Mouse (Mus musculus) A20 (cell line): Measurements from ENCODE around the gene Chn1.
A peak's percentile ranks its signal among the peaks of the same experiment; 100 is the strongest.
"Not testable (repeated sequence)": the region's sequence is repeated elsewhere in the genome, so short reads cannot be mapped to it uniquely, and the experiment has no call there.

Experiments used
- DNase-seq: peaks from one replicate; pipeline ENCODE4 v3.0.0-alpha.2; 2011; ENCODE audit warnings: low read depth, low spot score

Chn1 gene

GRCm38 (mm10) chr2:73774786-73775682 lies at the start of gene Chn1:
Gene Chn1 (minus strand): TSS chr2:73775346.
- DNase-seq: peak; percentile 52

DNA sequence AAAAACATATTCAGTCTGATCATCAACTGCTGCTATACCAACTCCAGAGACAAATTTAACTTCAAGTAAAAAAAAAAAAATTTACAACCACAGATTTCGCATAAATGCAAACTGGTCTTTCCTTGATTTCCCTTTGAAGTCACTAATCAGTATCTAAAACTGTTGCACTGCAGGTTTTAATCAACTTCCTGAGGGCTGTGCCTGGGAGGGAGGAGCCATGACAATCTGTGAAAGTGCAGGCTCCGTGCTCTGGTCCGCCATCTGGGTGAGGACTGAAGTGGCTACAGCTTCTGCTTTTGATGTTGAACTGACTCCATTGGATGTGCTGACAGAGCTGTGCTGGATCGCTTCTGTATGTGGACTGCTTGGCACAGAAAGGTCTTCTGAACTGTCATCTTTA lies 43.6 kb upstream of the Chn1 start:
- DNase-seq: no peak

GRCm38 (mm10) chr2:73807609-73808008 lies 32.5 kb upstream of the Chn1 start:
- DNase-seq: no peak

DNA sequence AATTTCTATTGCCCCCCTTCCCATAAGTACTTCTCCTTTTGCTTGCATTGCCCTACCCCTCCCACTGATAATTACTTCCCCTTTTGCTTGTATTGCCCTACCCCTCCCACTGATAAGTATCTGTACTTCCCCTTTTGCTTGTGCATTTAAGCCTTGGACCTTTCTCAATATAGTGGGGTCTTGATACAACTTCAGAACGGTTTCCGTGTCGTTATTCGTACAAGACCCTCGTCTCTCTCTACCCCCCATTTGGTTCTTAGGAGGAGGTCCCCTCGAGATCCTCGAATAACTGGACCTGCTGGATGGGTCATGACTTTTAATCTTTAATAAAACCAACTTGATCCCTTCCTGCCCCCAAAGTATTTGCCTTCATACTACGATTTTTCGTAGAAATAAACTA lies 25.0 kb upstream of the Chn1 start:
- DNase-seq: not testable (repeated sequence)

DNA sequence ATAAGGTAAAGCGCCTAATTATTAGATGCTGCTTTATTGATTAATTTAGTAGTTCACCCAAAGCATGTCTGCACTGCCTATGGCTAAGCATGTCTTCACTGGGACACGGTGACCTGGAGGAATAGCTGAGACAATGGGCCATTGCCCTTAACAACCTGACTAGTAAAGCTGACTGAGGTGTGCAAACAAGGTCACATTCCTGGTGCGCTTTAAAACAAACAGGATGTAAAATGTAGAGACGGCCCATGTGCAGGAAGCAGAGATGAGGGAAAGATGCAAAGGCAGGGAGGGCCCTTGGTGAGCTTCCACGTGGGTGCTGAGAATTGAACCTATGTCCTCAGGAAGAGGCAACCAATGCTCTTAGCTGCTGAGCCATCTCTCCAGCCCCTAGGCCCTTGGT lies 23.6 kb upstream of the Chn1 start:
- DNase-seq: no peak

GRCm38 (mm10) chr2:73798136-73798535 lies 23.0 kb upstream of the Chn1 start:
- DNase-seq: no peak

GRCm38 (mm10) chr2:73791846-73792630 lies 16.9 kb upstream of the Chn1 start:
- no peak for DNase-seq

DNA sequence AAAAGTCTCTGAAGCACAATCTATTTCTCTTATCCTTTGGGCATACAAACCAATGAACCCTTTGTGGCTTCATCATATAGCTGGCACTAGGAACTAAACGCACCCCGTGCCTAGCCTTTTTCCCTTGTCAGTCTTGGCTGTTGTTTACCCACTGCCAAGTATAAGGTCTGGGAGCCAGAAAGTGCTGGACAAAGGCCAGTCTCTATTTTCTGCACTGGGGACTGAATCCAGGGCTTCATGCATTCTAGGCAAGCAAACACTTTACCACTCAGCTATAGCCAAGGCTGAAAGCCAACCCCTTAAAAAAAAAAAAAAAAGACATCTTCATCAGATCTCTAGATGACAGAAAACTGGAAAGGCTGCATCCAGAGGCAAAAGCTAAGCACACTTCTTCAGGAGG lies 15.2 kb upstream of the Chn1 start:
- DNase-seq: no peak

GRCm38 (mm10) chr2:73788395-73788794 lies 13.2 kb upstream of the Chn1 start:
- DNase-seq: no peak

DNA sequence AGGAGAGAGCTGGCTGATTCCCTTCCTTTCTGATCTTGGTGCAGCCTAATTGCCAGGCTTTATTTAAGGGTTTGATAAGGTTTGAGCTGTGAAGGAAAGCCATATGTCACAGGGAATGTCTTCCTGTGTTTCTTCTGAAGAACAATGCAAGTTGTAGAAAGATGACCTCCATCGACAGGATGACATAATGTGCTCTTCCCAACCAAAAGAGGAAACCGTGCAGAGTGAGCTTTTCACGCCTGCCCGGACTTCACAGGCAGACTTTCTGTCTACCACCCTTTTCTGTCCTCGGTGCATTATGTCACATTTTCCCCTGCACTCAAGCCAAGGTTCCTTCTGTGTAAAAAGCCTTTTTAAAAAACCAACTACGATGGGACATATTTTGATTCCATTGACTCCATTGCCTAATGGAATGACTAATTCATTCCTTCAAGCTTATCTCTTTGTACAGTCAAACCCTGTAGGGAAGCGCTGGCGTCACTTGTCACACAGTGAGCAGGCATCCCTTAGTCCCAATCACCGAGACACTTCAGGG lies 7.3 kb upstream of the Chn1 start:
- DNase-seq: no peak

DNA sequence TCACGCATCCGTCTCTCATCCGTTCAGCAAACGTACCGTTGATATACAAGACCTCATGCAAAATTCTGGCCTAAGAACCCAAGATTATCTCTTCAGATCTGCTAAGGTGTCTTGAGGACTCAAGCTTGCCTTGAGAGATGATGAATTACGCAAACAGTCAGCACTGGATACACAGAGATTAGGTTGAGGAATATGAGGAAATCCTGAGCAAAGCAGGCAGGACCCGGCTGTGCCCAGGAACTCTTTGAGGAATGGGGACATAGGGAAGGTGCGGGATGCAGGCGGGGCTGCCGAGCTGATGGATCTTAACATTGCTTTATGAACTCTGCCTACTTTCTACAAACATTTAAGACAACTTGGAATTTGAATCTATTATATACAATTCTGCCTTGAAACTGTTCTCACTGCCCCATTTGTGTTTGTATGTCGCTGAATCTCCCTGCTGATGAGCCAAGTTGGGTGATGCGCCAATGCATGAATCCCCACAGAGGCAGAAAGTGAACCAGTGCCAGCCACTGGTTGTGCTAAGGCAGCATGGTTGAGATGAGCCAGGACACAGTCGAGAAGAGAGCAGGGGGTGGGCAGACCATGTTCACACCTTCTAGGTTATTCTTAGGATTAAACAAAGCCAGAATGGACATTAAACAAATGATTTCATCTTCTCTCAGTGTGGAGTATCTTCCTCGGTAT lies 5.3 kb upstream of the Chn1 start:
- no peak for DNase-seq

GRCm38 (mm10) chr2:73779796-73780195 lies 4.7 kb upstream of the Chn1 start:
- DNase-seq: no peak

DNA sequence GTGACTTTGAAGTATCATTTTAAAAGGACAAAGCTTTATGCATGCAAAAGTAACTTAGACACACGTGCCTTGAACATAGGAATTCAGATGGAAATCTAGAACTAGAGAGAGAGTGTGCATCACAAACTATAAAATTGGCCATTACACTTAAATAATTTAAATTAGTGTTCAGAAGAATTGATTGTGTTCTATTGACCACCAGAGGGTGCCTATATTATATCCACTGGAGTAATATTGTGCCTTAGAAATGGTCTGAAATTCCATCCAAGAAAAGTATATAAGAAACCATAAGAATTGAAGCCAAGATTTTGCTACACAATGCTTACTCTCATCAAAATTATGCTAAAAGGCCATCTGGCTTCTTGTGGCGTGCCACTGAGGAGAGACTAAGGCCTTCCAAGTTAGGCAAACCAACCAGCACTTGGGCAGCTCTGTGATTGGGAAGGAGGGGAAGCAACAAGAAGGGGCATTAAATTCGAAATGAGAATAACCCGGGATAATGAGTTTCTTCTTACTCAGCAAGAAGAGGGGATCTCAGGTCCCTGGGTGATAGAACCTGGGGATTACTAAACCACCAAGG lies 4.0 kb upstream of the Chn1 start:
- no peak for DNase-seq

DNA sequence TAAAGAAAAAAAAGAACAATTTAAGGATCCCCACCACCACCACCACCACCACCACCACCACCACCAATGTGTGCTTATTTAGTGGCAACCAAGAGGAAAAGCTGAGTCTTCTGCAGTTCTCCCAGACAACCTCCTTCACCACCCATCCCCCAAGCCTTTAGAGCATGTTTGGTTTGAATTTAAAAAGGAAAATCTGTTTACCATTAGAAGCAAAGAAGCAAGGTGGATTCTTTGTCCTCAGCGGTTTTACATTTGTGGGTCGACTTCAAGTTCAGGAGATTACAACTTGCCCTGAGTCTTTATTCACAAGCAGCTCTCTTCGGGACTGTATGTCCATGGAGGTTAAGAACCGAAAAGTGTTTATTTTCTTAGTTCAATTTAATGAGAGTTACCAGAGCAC lies 1.8 kb upstream of the Chn1 start:
- DNase-seq: no peak

DNA sequence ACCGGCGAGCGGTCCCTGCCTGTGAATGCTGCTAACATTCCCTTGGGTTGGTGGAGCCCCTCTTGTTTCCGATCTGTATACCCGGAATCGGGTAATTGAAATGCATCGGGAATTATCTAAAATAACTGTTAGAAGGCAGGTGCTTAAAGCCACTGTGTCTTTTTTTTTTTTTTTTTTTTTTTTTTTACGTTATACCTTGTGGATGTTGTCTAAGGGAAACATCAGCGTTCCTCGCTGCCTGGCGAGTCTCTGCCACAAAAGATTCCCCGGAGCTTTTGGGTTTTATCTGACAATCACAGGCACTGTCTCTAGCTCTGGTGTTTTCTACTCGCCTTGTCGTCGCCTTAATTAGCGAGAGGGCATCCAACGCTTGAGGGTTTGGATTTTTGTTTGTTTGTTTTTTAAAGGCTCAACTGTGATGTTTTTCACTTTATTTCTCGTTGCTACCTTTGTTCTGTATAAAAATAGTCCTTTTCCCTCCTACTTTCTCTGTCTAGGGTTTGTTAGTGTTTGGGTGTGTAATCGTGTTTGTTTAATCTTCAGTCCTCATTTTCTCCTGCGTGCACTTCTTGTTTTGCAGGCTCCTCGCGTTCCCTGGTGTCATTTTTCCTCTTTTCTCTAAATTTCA lies 651 bp upstream of the Chn1 start:
- no peak for DNase-seq

DNA sequence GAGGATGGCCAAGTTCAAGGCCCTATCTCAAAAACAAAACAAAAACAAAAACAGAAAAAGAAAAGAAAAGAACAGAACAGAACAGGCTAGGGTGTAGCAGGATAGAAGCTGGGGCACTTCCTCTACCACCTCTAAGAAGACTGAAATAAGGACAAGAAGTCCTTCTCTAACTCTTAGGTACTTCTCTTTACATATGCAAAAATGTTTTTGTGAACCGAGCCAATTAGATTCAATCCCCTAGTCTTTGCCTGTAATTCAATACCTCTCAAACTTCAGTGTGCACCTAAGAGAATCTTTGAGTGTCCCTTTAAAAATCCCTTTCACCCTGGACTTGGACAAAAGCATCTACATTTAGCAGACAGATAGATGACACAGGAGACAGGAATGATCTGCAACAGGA lies 2.2 kb downstream of the Chn1 start:
- DNase-seq: no peak

- DNase-seq: no peak
These were observed 6.5 kb downstream of the Chn1 start for GRCm38 (mm10) chr2:73768669-73769068.

- no peak for DNase-seq
These were observed 11.6 kb downstream of the Chn1 start for GRCm38 (mm10) chr2:73763541-73763940.

- DNase-seq: no peak
These were observed 15.2 kb downstream of the Chn1 start for GRCm38 (mm10) chr2:73759899-73760298.

DNA sequence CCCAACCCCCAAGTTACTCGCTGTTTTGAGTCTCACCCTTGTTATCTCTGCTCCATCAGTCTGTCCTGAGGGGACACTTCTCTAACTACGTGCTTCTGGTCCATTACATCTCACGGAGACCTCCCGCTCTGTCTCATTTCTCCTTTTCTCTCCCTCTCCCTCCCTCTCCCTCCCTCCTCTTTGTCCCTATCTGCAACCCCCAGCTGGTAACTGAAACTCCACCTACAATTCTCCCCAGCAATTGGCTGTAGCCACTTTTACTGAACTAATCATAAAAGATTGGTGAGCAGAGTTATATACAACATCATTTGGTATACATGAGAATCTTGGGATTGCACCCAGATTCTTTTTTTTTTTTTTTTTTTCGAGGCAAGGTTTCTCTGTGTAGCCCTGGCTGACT lies 16.1 kb downstream of the Chn1 start:
- no peak for DNase-seq

DNA sequence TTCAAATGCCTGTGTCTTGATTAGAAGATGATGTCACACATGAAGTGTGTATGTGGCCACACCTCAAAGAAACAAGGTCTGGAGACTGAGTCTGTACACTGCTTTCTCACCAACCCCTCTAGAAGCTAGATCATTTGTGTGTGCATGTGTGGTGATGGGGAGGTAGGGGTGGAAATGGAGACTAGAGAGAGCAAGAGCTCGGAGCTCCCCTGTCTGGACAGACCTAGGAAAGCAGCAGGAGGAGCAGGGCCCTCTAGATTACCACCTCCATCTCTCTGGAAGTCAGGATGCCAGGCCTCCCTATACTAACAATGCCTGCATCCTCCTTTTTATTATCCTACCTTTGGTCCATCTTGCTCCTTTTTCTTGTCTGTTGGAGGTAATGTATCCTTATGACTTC lies 27.8 kb downstream of the Chn1 start:
- DNase-seq: no peak
